Mouse (Mus musculus): Measurements from ENCODE around the gene Elof1. TPM values are rescaled to one million over a fixed set of nuclear protein-coding genes. Genes with fewer than 3 reads are reported as not detected.
"Not testable (repeated sequence)": the region's sequence is repeated elsewhere in the genome, so short reads cannot be mapped to it uniquely, and the experiment has no call there.

Elof1 gene
- polyA plus RNA-seq, 1 experiment from 2014 or later, result 187 TPM

GRCm38 (mm10) chr9:22153810-22154209 lies 36.8 kb upstream of the Elof1 start:
- Histone ChIP-seq H3K27ac (replicated peaks) (no peak overlapping the region), H3K4me1 (peaks cover 16% of the 10 kb centered on the region), H3K4me3 (no peak overlapping the region), H3K27me3 (peaks cover 10% of the 10 kb centered on the region), H3K36me3 (0 out of 2 replicates have a peak, but pooled peaks cover 4% of the 10 kb centered on the region), H3K4me2 (replicated peaks) (no peak overlapping the region), H3K9ac (replicated peaks) (no peak overlapping the region), H3K9me3 (no peaks in the 10 kb centered on the region)
- no peak for ATAC-seq (ENCODE audit: low FRiP score, low read depth)
- WGBS, result 87% methylated on average over 3 of the region's 3 CpGs

GRCm38 (mm10) chr9:22150946-22151345 lies 34.0 kb upstream of the Elof1 start:
- no peaks in the 10 kb centered on the region for H3K36me3 ChIP-seq
- 0 out of 2 replicates have a peak, but pooled peaks cover 5% of the 10 kb centered on the region for H3K9me3 ChIP-seq
- no peak overlapping the region for H3K27ac ChIP-seq (replicated peaks)
- no peak overlapping the region for H3K4me3 ChIP-seq
- H3K27me3 ChIP-seq, result no peaks in the 10 kb centered on the region
- WGBS, result 89% methylated on average over 2 of the region's 2 CpGs
- ATAC-seq (ENCODE audit: low FRiP score, low read depth), result no peak
- H3K9ac ChIP-seq (replicated peaks), result no peak overlapping the region
- H3K4me1 ChIP-seq, result 0 out of 2 replicates have a peak, but pooled peaks cover 3% of the 10 kb centered on the region
- H3K4me2 ChIP-seq (replicated peaks), result no peak overlapping the region

GRCm38 (mm10) chr9:22150249-22150693 lies 33.3 kb upstream of the Elof1 start:
- ATAC-seq (ENCODE audit: low FRiP score, low read depth); H3K4me2 ChIP-seq (replicated peaks); H3K9ac ChIP-seq (replicated peaks); H3K4me3 ChIP-seq; H3K27me3 ChIP-seq; H3K27ac ChIP-seq (replicated peaks); H3K4me1 ChIP-seq; H3K36me3 ChIP-seq; H3K9me3 ChIP-seq: not testable (repeated sequence)
- WGBS, result 85% methylated on average over 7 of the region's 7 CpGs

- Histone ChIP-seq H3K36me3 (no peaks in the 10 kb centered on the region), H3K4me3 (no peak overlapping the region), H3K9ac (replicated peaks) (no peak overlapping the region), H3K4me2 (replicated peaks) (no peak overlapping the region), H3K9me3 (0 out of 2 replicates have a peak, but pooled peaks cover 5% of the 10 kb centered on the region), H3K27ac (replicated peaks) (no peak overlapping the region), H3K4me1 (no peaks in the 10 kb centered on the region), H3K27me3 (no peaks in the 10 kb centered on the region)
- WGBS, result 83% methylated on average over 20 of the region's 20 CpGs
- no peak for ATAC-seq (ENCODE audit: low FRiP score, low read depth)
Observed at GRCm38 (mm10) chr9:22149426-22150248, 32.7 kb upstream of the Elof1 start.

- Histone ChIP-seq H3K36me3 (no peaks in the 10 kb centered on the region), H3K4me2 (replicated peaks) (no peak overlapping the region), H3K4me3 (no peak overlapping the region), H3K9me3 (0 out of 2 replicates have a peak, but pooled peaks cover 5% of the 10 kb centered on the region), H3K4me1 (no peaks in the 10 kb centered on the region), H3K27me3 (no peaks in the 10 kb centered on the region), H3K27ac (replicated peaks) (no peak overlapping the region), H3K9ac (replicated peaks) (no peak overlapping the region)
- ATAC-seq (ENCODE audit: low FRiP score, low read depth), result no peak
- 90% methylated on average over 8 of the region's 8 CpGs for WGBS
Observed at GRCm38 (mm10) chr9:22144304-22144965, 27.5 kb upstream of the Elof1 start.

- ATAC-seq (ENCODE audit: low FRiP score, low read depth), result peak; percentile 63; the same call in 1 of the 2 replicates
- H3K9me3 ChIP-seq, result 0 out of 2 replicates have a peak, but pooled peaks cover 5% of the 10 kb centered on the region
- no peak overlapping the region for H3K27ac ChIP-seq (replicated peaks)
- H3K36me3 ChIP-seq, result no peaks in the 10 kb centered on the region
- H3K27me3 ChIP-seq, result no peaks in the 10 kb centered on the region
- H3K4me2 ChIP-seq (replicated peaks), result no peak overlapping the region
- no peak overlapping the region for H3K9ac ChIP-seq (replicated peaks)
- WGBS, result 58% methylated on average over 17 of the region's 17 CpGs
- no peaks in the 10 kb centered on the region for H3K4me1 ChIP-seq
- H3K4me3 ChIP-seq, result no peak overlapping the region
Observed at GRCm38 (mm10) chr9:22143108-22144037, 26.4 kb upstream of the Elof1 start.

- Histone ChIP-seq H3K9me3 (no peaks in the 10 kb centered on the region), H3K4me3 (no peak overlapping the region), H3K27ac (replicated peaks) (no peak overlapping the region), H3K36me3 (no peaks in the 10 kb centered on the region), H3K4me1 (peaks cover 11% of the 10 kb centered on the region), H3K4me2 (replicated peaks) (no peak overlapping the region), H3K9ac (replicated peaks) (no peak overlapping the region), H3K27me3 (peaks cover 16% of the 10 kb centered on the region)
- no peak for ATAC-seq (ENCODE audit: low FRiP score, low read depth)
- WGBS, result 92% methylated on average over 5 of the region's 5 CpGs
Observed at GRCm38 (mm10) chr9:22139746-22140145, 22.8 kb upstream of the Elof1 start.

GRCm38 (mm10) chr9:22138480-22138879 lies 21.5 kb upstream of the Elof1 start:
- Histone ChIP-seq H3K4me3 (no peak overlapping the region), H3K27me3 (peaks cover 21% of the 10 kb centered on the region), H3K36me3 (no peaks in the 10 kb centered on the region), H3K4me1 (peaks cover 11% of the 10 kb centered on the region), H3K4me2 (replicated peaks) (no peak overlapping the region), H3K9me3 (no peaks in the 10 kb centered on the region), H3K27ac (replicated peaks) (no peak overlapping the region), H3K9ac (replicated peaks) (no peak overlapping the region)
- no peak for ATAC-seq (ENCODE audit: low FRiP score, low read depth)
- WGBS, result 35% methylated on average over 2 of the region's 2 CpGs

- H3K4me1 ChIP-seq, result peaks cover 12% of the 10 kb centered on the region
- 7% methylated on average over 23 of the region's 23 CpGs for WGBS
- ATAC-seq (ENCODE audit: low FRiP score, low read depth), result no peak
- H3K9me3 ChIP-seq, result no peaks in the 10 kb centered on the region
- H3K4me3 ChIP-seq, result no peak overlapping the region
- no peaks in the 10 kb centered on the region for H3K36me3 ChIP-seq
- H3K4me2 ChIP-seq (replicated peaks), result peak overlapping the region; percentile 3; the same call in 1 of the 2 replicates
- 0 out of 2 replicates have a peak overlapping the region, but pooled peaks have one; percentile 39 for H3K27ac ChIP-seq (replicated peaks)
- peaks cover 37% of the 10 kb centered on the region for H3K27me3 ChIP-seq
- H3K9ac ChIP-seq (replicated peaks), result no peak overlapping the region
Observed at GRCm38 (mm10) chr9:22136765-22137547, 20.0 kb upstream of the Elof1 start.

- no peak for ATAC-seq (ENCODE audit: low FRiP score, low read depth)
- 74% methylated on average over 7 of the region's 7 CpGs for WGBS
- no peaks in the 10 kb centered on the region for H3K36me3 ChIP-seq
- no peak within 1 kb of the TSS for H3K9ac ChIP-seq (replicated peaks)
- H3K4me2 ChIP-seq (replicated peaks), result no peak within 1 kb of the TSS
- H3K27me3 ChIP-seq, result peaks cover 48% of the 10 kb centered on the region
- no peak within 1 kb of the TSS for H3K4me3 ChIP-seq
- 0 out of 2 replicates have a peak within 1 kb of the TSS, but pooled peaks have one; percentile 39 for H3K27ac ChIP-seq (replicated peaks)
- no peaks in the 10 kb centered on the region for H3K9me3 ChIP-seq
- peaks cover 18% of the 10 kb centered on the region for H3K4me1 ChIP-seq
Observed at GRCm38 (mm10) chr9:22135644-22136390, 18.8 kb upstream of the Elof1 start, which contains the start of gene Acp5. Gene Acp5, minus strand, starts transcription at chr9:22135711.

Measured in midbrain, embryonic 12.5 days (tissue).